21 mouse cellular contexts compared by ENCODE assay signal in genomic region chr2:144649960-144650359, GRCm38 (mm10). TPM values are rescaled to one million over a fixed set of nuclear protein-coding genes. Genes with fewer than 3 reads are reported as not detected.
DNase-seq lines count a peak whose midpoint lies in the region; ATAC-seq and TF ChIP-seq lines count a peak whose summit lies in the region.
"Had no signal": no experiment of that assay in that cellular context is flagged by ENCODE, and none has a peak within 500 bp of the region (broad histone marks: within the 10 kb centered on the region; RNA-seq: fewer than 3 reads in every experiment).

No protein-coding gene starts in this region.

- H3K4me1 ChIP-seq in CH12.LX (ENCODE audit: control insufficient read depth in 1 of 2, insufficient read depth in 2 of 2): peaks cover 10 to 37% of the 10 kb centered on the region in 2 experiments; a peak in 3 of 4 replicates

- no peak overlapping the region for H3K27ac ChIP-seq in CH12.LX (ENCODE audit: insufficient read depth, low read depth)
- H3K27ac ChIP-seq: embryonic facial prominence, embryonic 12.5 days had no signal

- H3K9ac ChIP-seq in CH12.LX (ENCODE audit: insufficient read depth, low read depth): no peak overlapping the region
- H3K9ac ChIP-seq: embryonic facial prominence, embryonic 12.5 days had no signal

- H3K4me2 ChIP-seq in CH12.LX (ENCODE audit: insufficient read depth, low read depth, poor library complexity, severe bottlenecking): no peak overlapping the region
- H3K4me2 ChIP-seq: embryonic facial prominence, embryonic 12.5 days had no signal

- TF ChIP-seq EP300 in CH12.LX (IDR thresholded peaks at IDR 0.05; ENCODE audit: low read length): peak; percentile 45; the same call in 1 of the 2 replicates

- in situ Hi-C loops in CH12.LX (cut with MboI; ENCODE audit: low pct_ligation_motif_present, low pct_unique_long_range_greater_than_20kb, low sequenced_read_pairs): loop anchor here (25.0 kb wide), 1 partner anchor 212 kb away; no protein-coding TSS in a partner anchor

- H3K9me3 ChIP-seq in CH12.LX (replicated peaks; ENCODE audit: low read length): no peaks in the 10 kb centered on the region
- H3K9me3 ChIP-seq: embryonic facial prominence, embryonic 10.5 days; embryonic facial prominence, embryonic 12.5 days; G1E had no signal

- H3K27me3 ChIP-seq in CH12.LX (replicated peaks): no peaks in the 10 kb centered on the region
- H3K27me3 ChIP-seq: embryonic facial prominence, embryonic 12.5 days; Patski had no signal

- no peaks in the 10 kb centered on the region for H3K79me2 ChIP-seq in CH12.LX (replicated peaks; ENCODE audit: control insufficient read depth, extremely low read depth, insufficient read depth, poor library complexity, severe bottlenecking)

- no peak for TF ChIP-seq RAD21 in CH12.LX (IDR thresholded peaks at IDR 0.05; ENCODE audit: low read depth, low read length)

- no peak for TF ChIP-seq CTCF in CH12.LX (conservative IDR thresholded peaks at IDR 0.05 in 1 of 2, IDR thresholded peaks at IDR 0.05 in 1 of 2; ENCODE audit: low read depth in 2 of 2, low read length in 2 of 2)

- dilution Hi-C loops in CH12.LX (cut with MboI; ENCODE audit: extremely low pct_ligation_motif_present, extremely low pct_unique_long_range_greater_than_20kb, low sequenced_read_pairs): no loop called here

- TF ChIP-seq POLR2A in CH12.LX (IDR thresholded peaks at IDR 0.05; ENCODE audit: low read depth, low read length): no peak

- ATAC-seq in common myeloid progenitor, adult 5-6 weeks (replicated peaks; ENCODE audit: low read depth, poor library complexity, severe bottlenecking): peak; percentile 56; the same call in 1 of the 2 replicates
- peak; percentile 56 for ATAC-seq in megakaryocyte, adult 5-6 weeks (ENCODE audit: poor library complexity, severe bottlenecking)
- ATAC-seq: activated CD4-positive, CD25-positive, alpha-beta regulatory T cell, adult 4 months; forebrain, embryonic 14.5 days; forebrain, embryonic 16.5 days; Patski had no signal

- no peak overlapping the region for H3K4me3 ChIP-seq in CH12.LX (replicated peaks in 1 of 3; ENCODE audit: low read depth in 2 of 3, low read length in 2 of 3, poor library complexity in 1 of 3)
- H3K4me3 ChIP-seq: embryonic facial prominence, embryonic 10.5 days; embryonic facial prominence, embryonic 12.5 days had no signal

- H3K36me3 ChIP-seq in CH12.LX (replicated peaks in 1 of 2; ENCODE audit: control insufficient read depth in 1 of 2, insufficient read depth in 1 of 2, low read length in 1 of 2): peaks cover 0 to 2% of the 10 kb centered on the region in 2 experiments
- H3K36me3 ChIP-seq: embryonic facial prominence, embryonic 10.5 days; embryonic facial prominence, embryonic 12.5 days had no signal

- no peak for DNase-seq in CH12.LX (ENCODE audit: extremely low read depth)
- no peak for DNase-seq in embryo, embryonic 10 days (ENCODE audit: low spot score)
- no peak for DNase-seq in gastrocnemius, postnatal 4 days (ENCODE audit: low spot score in 2 of 2)
- DNase-seq in kidney, postnatal 25 days: no peak
- DNase-seq: adrenal gland, adult 8-10 months; adrenal gland, postnatal 14 days; adrenal gland, postnatal 36 days; cerebellum, adult 11-12 months; cerebellum, adult 2 months; cerebellum, adult 9-10 months; cerebellum, postnatal 10 days; cerebellum, postnatal 25 days had no signal

TF ChIP-seq in CH12.LX, 34 proteins besides CTCF, POLR2A, EP300 and RAD21:
- TF ChIP-seq UBTF (IDR thresholded peaks at IDR 0.05; ENCODE audit: low read depth, low read length): no peak
- TF ChIP-seq MYC (IDR thresholded peaks at IDR 0.05; ENCODE audit: low read depth, low read length): no peak
- TF ChIP-seq USF1 (IDR thresholded peaks at IDR 0.05; ENCODE audit: low read depth, low read length): no peak
- TF ChIP-seq MEF2A (IDR thresholded peaks at IDR 0.05; ENCODE audit: borderline replicate concordance, low read depth, low read length): no peak
- TF ChIP-seq MXI1 (IDR thresholded peaks at IDR 0.05; ENCODE audit: low read depth, low read length): no peak
- TF ChIP-seq NELFE (IDR thresholded peaks at IDR 0.05; ENCODE audit: low read depth, low read length): no peak
- no peak for TF ChIP-seq SMC3 (IDR thresholded peaks at IDR 0.05; ENCODE audit: low read depth, low read length)
- TF ChIP-seq RCOR1 (conservative IDR thresholded peaks at IDR 0.05; ENCODE audit: low read depth, low read length): no peak
- TF ChIP-seq ETS1 (conservative IDR thresholded peaks at IDR 0.05; ENCODE audit: low read depth, low read length): no peak
- TF ChIP-seq KAT2A (IDR thresholded peaks at IDR 0.05; ENCODE audit: insufficient replicate concordance, low read length): no peak
- no peak for TF ChIP-seq ZC3H11A (IDR thresholded peaks at IDR 0.05; ENCODE audit: low read depth, low read length)
TF ChIP-seq in CH12.LX: peak in this region for 0.

RNA-seq across cellular contexts. Expression of gene Dtd1, which starts 50.3 kb away (rescaled TPM):
- total RNA-seq in CH12.LX (2012; rRNA removed) (43.1 and 47.8 TPM in 2 replicates), CH12.LX (2014; rRNA removed) (42.7 and 46.4 TPM in 2 replicates)
- polyA plus RNA-seq in CH12.LX (2012; ENCODE audit: insufficient read length, low read depth): 43.3 and 48.8 TPM in 2 replicates
- total RNA-seq in common myeloid progenitor, adult 5-6 weeks (2017): 54.3 and 56.6 TPM in 2 replicates
- 4.7 and 5.6 TPM in 2 replicates for total RNA-seq in megakaryocyte, adult 5-6 weeks (2015)
- 9.4 and 11.5 TPM in 2 replicates for total RNA-seq in megakaryocyte, adult 5-6 weeks (2017)
- 10 to 100 TPM; 11.9 to 12.9 TPM for total RNA-seq in gastrocnemius, postnatal 4 days (2021)

RNA-seq across cellular contexts. Expression of gene Smim26, which starts 56.1 kb away (rescaled TPM):
- total RNA-seq in CH12.LX (2012; rRNA removed): 34.7 and 36.1 TPM in 2 replicates
- total RNA-seq in CH12.LX (2014; rRNA removed): 59.7 and 69.6 TPM in 2 replicates
- 30.0 and 35.0 TPM in 2 replicates for polyA plus RNA-seq in CH12.LX (2012; ENCODE audit: insufficient read length, low read depth)
- total RNA-seq in common myeloid progenitor, adult 5-6 weeks (2017): 4.7 and 29.2 TPM in 2 replicates
- 15.2 and 17.4 TPM in 2 replicates for total RNA-seq in megakaryocyte, adult 5-6 weeks (2015)
- total RNA-seq in megakaryocyte, adult 5-6 weeks (2017): 1.8 and 19.5 TPM in 2 replicates
- 10 to 100 TPM; 32.0 to 36.5 TPM for total RNA-seq in gastrocnemius, postnatal 4 days (2021)
